Mouse (Mus musculus) lung, postnatal 4 days (tissue): ENCODE measurements around the gene D10Jhu81e.
"Not testable (repeated sequence)": the region's sequence is repeated elsewhere in the genome, so short reads cannot be mapped to it uniquely, and the experiment has no call there.

Experiments used
- DNase-seq, 2 experiments: peaks; one replicate each; pipeline ENCODE4 v3.0.0; 2021

The D10Jhu81e gene

DNA sequence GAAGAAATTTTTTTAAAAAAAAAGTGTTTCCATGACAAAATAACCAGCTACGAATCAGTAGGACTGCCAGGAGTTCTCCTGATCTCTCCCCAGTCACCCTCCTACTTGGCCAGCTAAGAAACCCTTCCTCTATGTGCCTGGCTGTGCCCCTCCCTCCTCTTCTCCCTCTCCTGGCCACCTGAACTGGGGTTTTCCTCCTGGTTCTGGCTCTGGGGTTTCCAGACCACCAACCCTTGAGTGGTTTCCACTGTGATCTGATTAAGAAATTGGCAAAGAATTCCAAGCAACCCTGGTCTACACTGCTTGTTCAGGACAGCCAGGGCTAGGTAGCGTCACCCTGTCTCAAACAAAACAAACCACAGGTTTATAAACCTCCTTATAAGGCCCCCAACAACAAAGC lies 40.9 kb downstream of the D10Jhu81e start:
- DNase-seq, result no peak

DNA sequence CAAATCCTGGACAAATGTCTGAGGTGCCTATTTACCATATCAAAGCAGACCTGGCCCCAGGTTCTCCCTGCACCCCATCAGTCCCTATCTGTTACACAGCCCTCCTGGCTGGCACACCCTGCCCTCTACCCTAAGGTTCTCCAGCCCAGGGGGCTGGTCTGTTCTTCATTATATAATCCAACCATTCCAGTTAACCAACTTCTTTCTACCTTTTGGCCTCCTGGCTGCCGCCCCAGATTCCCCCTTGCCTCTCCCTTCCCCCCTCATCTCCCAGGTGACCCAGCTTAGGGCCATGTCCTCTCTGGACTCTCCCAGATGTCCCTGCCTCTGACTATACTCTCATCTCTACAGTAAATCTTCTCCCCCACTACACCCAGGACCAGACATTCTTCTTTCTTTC lies 41.7 kb downstream of the D10Jhu81e start:
- no peak for DNase-seq

DNA sequence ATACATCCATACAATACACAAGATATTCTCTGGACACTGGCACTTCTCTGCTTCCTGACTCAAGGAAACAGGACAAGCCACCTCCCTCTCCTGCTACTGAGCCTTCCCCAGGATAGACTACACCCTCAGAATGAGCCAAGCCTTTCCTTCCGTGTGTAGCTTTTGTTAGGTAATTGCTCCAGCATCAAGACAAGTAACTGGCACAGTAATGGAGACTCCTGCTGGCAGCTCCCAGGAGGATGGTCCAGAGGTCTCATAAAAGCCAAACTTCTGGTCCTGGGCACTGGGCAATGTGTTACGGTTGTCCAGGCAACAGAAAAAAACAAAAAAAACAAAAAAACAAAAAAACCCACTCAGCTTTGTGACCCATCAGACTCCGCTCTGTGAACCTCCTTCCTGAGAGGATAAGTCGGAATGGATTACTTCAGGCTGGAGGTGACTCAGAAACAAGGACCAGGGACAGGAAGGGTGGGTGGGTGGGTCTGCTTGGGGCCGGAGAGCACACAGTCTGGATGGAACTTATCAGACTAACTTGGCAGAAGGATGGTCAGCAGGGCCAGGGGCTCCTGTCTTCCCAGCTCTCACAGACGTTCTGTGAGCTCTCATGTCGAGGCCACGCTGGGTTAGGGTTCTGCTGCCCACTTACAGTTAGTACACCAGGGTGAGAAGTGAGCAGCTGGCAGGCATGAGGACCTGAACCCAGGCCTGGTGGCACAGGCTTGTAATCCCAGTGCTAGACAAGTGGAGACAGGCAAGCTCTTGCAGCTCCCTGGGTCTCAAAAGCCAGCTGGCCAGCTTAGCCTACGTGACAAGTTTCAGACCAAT lies 42.3 kb downstream of the D10Jhu81e start:
- no peak for DNase-seq

DNA sequence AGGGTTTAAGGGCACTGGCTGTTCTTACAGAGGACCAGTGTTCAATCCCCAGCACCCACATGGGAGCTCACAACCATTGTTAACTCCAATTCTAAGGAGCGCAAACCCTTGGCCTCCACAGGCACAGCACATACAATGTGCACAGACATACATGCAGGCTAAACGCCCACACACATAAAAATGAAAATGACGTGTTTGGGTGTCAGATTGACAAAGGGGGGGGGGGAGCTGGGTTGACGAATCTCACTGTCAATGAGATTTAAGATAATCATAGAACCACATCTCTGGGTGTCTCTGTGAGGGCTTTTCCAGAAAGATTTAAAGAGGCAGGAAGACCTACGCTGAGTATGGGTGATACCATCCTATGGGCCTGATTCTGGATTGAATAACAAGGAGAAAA lies 43.3 kb downstream of the D10Jhu81e start:
- no peak for DNase-seq

DNA sequence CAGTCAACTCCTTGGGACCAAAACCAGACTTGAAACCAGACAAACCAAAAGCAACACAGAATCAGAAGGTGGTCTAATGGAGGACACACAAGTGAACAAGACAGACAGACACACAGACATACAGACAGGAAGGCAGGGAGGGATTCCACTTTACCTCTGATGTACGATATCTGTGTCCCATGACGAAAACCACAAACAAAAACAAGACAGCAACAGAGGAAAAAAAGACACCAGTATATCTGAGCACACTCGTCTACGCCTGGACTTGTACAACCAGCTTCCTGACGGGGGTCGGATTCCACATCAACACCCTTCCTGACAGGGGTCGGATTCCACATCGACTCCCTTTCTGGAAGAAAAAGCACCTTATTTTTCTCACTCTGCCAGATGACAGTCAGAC lies 44.5 kb downstream of the D10Jhu81e start:
- DNase-seq, result not testable (repeated sequence)

DNA sequence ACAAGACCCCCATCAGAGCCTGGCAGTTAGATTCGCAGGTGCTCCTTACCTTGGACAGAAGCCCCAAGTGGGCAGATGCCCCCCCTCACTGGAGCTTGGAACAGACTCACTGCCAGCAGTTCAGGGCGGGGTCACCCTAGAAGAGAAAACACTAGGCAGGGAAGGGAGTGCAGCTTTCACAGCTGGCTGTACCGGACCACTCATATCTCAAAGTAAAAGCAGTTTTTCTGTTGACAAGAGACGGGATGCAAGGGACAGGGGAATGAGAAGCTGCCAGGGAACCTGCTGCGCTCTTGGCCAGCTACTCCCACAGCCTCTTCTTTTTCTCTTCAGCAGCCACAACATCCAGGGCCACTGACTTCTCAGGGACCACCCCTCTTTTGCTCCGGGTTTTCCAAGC lies 45.4 kb downstream of the D10Jhu81e start:
- DNase-seq, result not testable (repeated sequence)

DNA sequence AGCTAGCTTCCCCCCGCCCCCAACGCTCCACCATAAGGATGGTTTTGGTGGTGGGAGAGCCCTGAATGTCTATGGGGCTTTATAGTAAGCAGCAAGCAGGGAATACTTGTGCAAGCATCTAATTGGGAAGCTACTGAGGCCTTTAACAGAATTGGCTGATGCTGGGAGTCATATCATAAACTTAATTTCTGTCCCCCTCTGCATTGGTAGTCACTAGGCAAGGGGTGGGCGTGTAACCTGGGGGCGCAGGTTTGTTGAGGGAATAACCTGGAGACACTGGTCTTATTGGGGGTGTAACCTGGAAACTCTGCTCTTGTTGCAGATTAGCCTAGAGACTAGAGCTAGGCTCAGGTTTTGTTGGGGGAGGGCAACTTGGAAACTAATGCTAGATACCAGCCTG lies 50.2 kb downstream of the D10Jhu81e start:
- no peak for DNase-seq

DNA sequence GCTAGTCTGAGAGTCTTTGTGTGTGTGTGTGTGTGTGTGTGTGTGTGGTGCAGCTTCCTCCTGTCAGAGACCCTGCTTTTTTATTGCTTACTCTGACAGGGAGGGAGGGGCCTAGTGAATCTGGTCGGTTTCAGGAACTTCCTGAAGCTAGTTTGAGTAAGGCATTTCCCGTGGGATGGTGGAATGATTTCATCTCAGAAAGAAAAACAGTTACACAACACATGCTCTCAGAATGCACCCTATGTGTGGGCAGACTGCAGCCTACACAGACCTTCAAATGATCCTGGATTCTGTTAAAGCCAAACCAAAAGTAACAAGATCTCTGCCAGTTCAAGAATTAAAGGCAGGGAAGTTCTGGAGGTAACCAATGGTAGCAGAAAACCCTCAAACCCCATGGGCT lies 54.4 kb downstream of the D10Jhu81e start:
- DNase-seq, result no peak

DNA sequence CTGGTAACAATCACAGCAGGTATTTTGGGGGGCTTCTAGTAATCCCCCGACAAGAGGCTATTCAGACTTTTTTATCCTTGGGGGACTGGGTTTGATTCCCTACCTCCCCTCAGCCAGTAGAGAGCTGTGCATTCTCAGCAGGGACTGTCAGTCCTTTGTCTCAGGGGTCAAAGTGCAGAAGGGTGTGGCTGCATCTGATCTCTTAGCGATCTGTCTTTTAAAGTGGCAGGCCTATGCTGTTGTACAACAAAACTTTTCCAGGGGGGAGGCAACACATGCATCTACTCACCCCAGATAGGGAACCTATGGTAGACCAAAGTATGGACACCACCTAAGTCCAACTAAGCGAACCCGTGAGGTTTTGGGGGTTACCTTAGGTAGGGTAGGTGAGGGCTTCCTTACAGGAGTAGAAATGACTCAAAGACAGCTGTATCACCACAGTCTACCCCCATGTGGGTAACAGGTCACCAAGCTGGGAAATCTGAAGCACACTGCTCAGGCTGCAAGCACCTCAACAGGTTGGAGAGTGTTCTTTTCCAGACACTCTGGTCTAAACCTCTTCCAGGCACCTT lies 55.0 kb downstream of the D10Jhu81e start:
- no peak for DNase-seq
